Comparison of ENCODE assay signal across 23 mouse cellular contexts in genomic region chr2:33706403-33706802, GRCm38 (mm10).
DNase-seq lines count a peak whose midpoint lies in the region; ATAC-seq lines count a peak whose summit lies in the region.
"Had no signal": no experiment of that assay in that cellular context is flagged by ENCODE, and none has a peak within 500 bp of the region (broad histone marks: within the 10 kb centered on the region; RNA-seq: fewer than 3 reads in every experiment).

No protein-coding gene starts in this region.

- H3K27me3 ChIP-seq in limb, embryonic 11.5 days (ENCODE audit: control insufficient read depth, insufficient read depth, low read length), result no peaks in the 10 kb centered on the region
- H3K27me3 ChIP-seq in limb, embryonic 13.5 days, result peaks cover 51% of the 10 kb centered on the region

- peak overlapping the region; percentile 43; the same call in 1 of the 2 replicates for H3K27ac ChIP-seq in limb, embryonic 11.5 days (replicated peaks; ENCODE audit: low read depth, low read length)
- H3K27ac ChIP-seq in limb, embryonic 13.5 days, result peak overlapping the region; percentile 78
- H3K27ac ChIP-seq: gastrocnemius, adult 2 months; heart, embryonic 10.5 days; heart, embryonic 13.5 days; hindbrain, embryonic 12.5 days; intestine, embryonic 15.5 days had no signal

- H3K4me1 ChIP-seq in limb, embryonic 11.5 days (ENCODE audit: control insufficient read depth, insufficient read depth, low read length), result peaks cover 51% of the 10 kb centered on the region
- peaks cover 75% of the 10 kb centered on the region for H3K4me1 ChIP-seq in limb, embryonic 13.5 days

- H3K9me3 ChIP-seq in limb, embryonic 11.5 days (ENCODE audit: control insufficient read depth, low read length), result no peaks in the 10 kb centered on the region
- no peaks in the 10 kb centered on the region for H3K9me3 ChIP-seq in limb, embryonic 13.5 days
- H3K9me3 ChIP-seq: heart, embryonic 10.5 days; heart, embryonic 13.5 days; hindbrain, embryonic 12.5 days; intestine, embryonic 15.5 days had no signal

- 21% methylated on average over 9 of the region's 9 CpGs for WGBS in limb, embryonic 11.5 days
- WGBS in limb, embryonic 13.5 days, result 18% methylated on average over 9 of the region's 9 CpGs

- peak; percentile 72 for DNase-seq in heart, adult 11 months
- no peak for DNase-seq in heart, adult 8-10 months (ENCODE audit: low spot score)
- no peak for DNase-seq in limb, embryonic 11.5 days (ENCODE audit: low spot score)
- DNase-seq in kidney, adult 9 months, result no peak
- DNase-seq in right cerebral cortex, postnatal 10 days (ENCODE audit: low spot score in 2 of 2), result no peak
- DNase-seq: adrenal gland, postnatal 10 days; adrenal gland, postnatal 36 days; cerebellum, adult 18-20 months; cerebellum, adult 9-10 months; cerebellum, postnatal 14 days; gastrocnemius, postnatal 14 days; heart, adult 18-20 months; heart, postnatal 14 days; heart, postnatal 4 days had no signal

- no peak for ATAC-seq in limb, embryonic 11.5 days (ENCODE audit: insufficient number of reproducible peaks, low FRiP score, low TSS enrichment, low read depth)
- no peak for ATAC-seq in limb, embryonic 13.5 days (ENCODE audit: low FRiP score, low read depth)
- ATAC-seq: CD4-positive, CD25-positive, alpha-beta regulatory T cell, adult 4 months; forebrain, embryonic 16.5 days; hindbrain, embryonic 16.5 days; intestine, embryonic 15.5 days had no signal

- H3K4me3 ChIP-seq in limb, embryonic 11.5 days (ENCODE audit: low read depth, low read length), result no peak overlapping the region
- H3K4me3 ChIP-seq in limb, embryonic 13.5 days, result peak overlapping the region; percentile 19
- H3K4me3 ChIP-seq: gastrocnemius, adult 2 months; heart, embryonic 10.5 days; heart, embryonic 13.5 days; hindbrain, embryonic 12.5 days; intestine, embryonic 15.5 days had no signal

- peak overlapping the region; percentile 32; the same call in 1 of the 2 replicates for H3K4me2 ChIP-seq in limb, embryonic 11.5 days (ENCODE audit: low read depth, severe bottlenecking)
- H3K4me2 ChIP-seq in limb, embryonic 13.5 days (replicated peaks), result peak overlapping the region; percentile 53
- H3K4me2 ChIP-seq: heart, embryonic 13.5 days; hindbrain, embryonic 12.5 days; intestine, embryonic 15.5 days had no signal

- peak overlapping the region; percentile 30 for H3K9ac ChIP-seq in limb, embryonic 11.5 days (ENCODE audit: low read length)
- peak overlapping the region; percentile 48 for H3K9ac ChIP-seq in limb, embryonic 13.5 days
- H3K9ac ChIP-seq: heart, embryonic 13.5 days; hindbrain, embryonic 12.5 days; intestine, embryonic 15.5 days had no signal

- H3K36me3 ChIP-seq in limb, embryonic 11.5 days (ENCODE audit: control insufficient read depth, insufficient read depth, low read length), result no peaks in the 10 kb centered on the region
- H3K36me3 ChIP-seq in limb, embryonic 13.5 days, result no peaks in the 10 kb centered on the region
- H3K36me3 ChIP-seq: heart, embryonic 10.5 days; heart, embryonic 13.5 days; hindbrain, embryonic 12.5 days; intestine, embryonic 15.5 days had no signal
